Mouse (Mus musculus) liver, adult 2 months (tissue): ENCODE data around the gene Mroh3. TPM values are rescaled to one million over a fixed set of nuclear protein-coding genes. Genes with fewer than 3 reads are reported as not detected.

Experiments used
- DNase-seq: peaks from one replicate; pipeline ENCODE4 v3.0.0-alpha.2; 2011; ENCODE audit warnings: low read depth, low spot score; ENCODE audit errors: extremely low read depth
- H3K27ac ChIP-seq: fragments of 200-500 bp; replicated peaks from 2 replicates; pipeline ENCODE4 v1.5.1; 2012; ENCODE audit warnings: low read depth, mild to moderate bottlenecking, control low read depth, inconsistent platforms, low read length; ENCODE audit not compliant: insufficient read depth
- H3K27me3 ChIP-seq: fragments of 200-500 bp; 2 replicates; pipeline ENCODE4 v1.6.1; 2012; ENCODE audit warnings: mild to moderate bottlenecking, moderate library complexity, low read length, inconsistent platforms; ENCODE audit not compliant: control insufficient read depth, insufficient read depth
- H3K36me3 ChIP-seq: fragments of 200-500 bp; 2 replicates; pipeline ENCODE4 v1.6.1; 2012; ENCODE audit warnings: low read length, inconsistent platforms; ENCODE audit not compliant: control insufficient read depth, insufficient read depth
- H3K4me1 ChIP-seq: fragments of 200-500 bp; 2 replicates; pipeline ENCODE4 v1.6.1; 2011; ENCODE audit warnings: low read length; ENCODE audit not compliant: control insufficient read depth, insufficient read depth
- H3K4me3 ChIP-seq: fragments of 200-500 bp; 2 replicates; pipeline ENCODE4 v1.5.1; 2011; ENCODE audit warnings: low read depth, mild to moderate bottlenecking, control low read depth, low read length, moderate library complexity; ENCODE audit not compliant: insufficient read depth
- H3K79me2 ChIP-seq: fragments of 200-500 bp; 2 replicates; pipeline ENCODE4 v1.6.1; 2012; ENCODE audit warnings: inconsistent platforms, mild to moderate bottlenecking, low read length, moderate library complexity; ENCODE audit not compliant: control insufficient read depth, insufficient read depth
- H3K9ac ChIP-seq: fragments of 200-500 bp; 2 replicates; pipeline ENCODE4 v1.6.1; 2012; ENCODE audit warnings: low read depth, mild to moderate bottlenecking, control low read depth, inconsistent platforms, low read length
- CTCF ChIP-seq: fragments of 200-500 bp; IDR thresholded peaks from 2 replicates; pipeline ENCODE4 v1.5.1; 2011; ENCODE audit warnings: low read depth, low read length, control low read depth
- POLR2A ChIP-seq: fragments of 200-500 bp; IDR thresholded peaks from 2 replicates; pipeline ENCODE4 v1.6.1; 2011; ENCODE audit warnings: low read length, control low read depth; ENCODE audit not compliant: insufficient read depth; ENCODE audit errors: extremely low read depth
- WGBS: fragments of 180-500 bp; shearing (Covaris S2); methylation state at CpG from one replicate; pipeline ENCODE4 v1.1.7; 2018; 5-methylcytosine and 5-hydroxymethylcytosine counted together
- polyA plus RNA-seq: library from polyadenylated mRNA; depleted of rRNA; stranded (reverse); fragments of >200 nt; gene quantifications from 2 replicates; pipeline ENCODE4 v1.2.3, GENCODE M21; 2012; rRNA removed
- total RNA-seq: library from RNA; depleted of rRNA; stranded (reverse); fragments of >200 nt; gene quantifications from 2 replicates; pipeline ENCODE4 v1.2.3, GENCODE M21; 2014; rRNA removed

Mroh3 gene
- total and polyA plus RNA-seq, 2 experiments: not detected

GRCm38 (mm10) chr1:136133570-136134240 is 78.9 kb downstream of the Mroh3 start:
- 70% methylated on average over 13 of the region's 13 CpGs for WGBS
- H3K36me3 ChIP-seq: no peaks in the 10 kb centered on the region
- H3K27ac ChIP-seq: peak overlapping the region; percentile 11; the same call in 1 of the 2 replicates
- H3K4me1 ChIP-seq: peaks cover 13% of the 10 kb centered on the region
- H3K79me2 ChIP-seq: no peaks in the 10 kb centered on the region
- TF ChIP-seq CTCF: no peak
- no peak for TF ChIP-seq POLR2A
- no peak overlapping the region for H3K9ac ChIP-seq
- no peak overlapping the region for H3K4me3 ChIP-seq
- H3K27me3 ChIP-seq: peaks cover 4% of the 10 kb centered on the region
- DNase-seq: no peak

- 69% methylated on average over 10 of the region's 10 CpGs for WGBS
- no peak overlapping the region; the same call in 1 of the 2 replicates for H3K9ac ChIP-seq
Observed at GRCm38 (mm10) chr1:136132386-136133201, 80.0 kb downstream of the Mroh3 start.

More at GRCm38 (mm10) chr1:136132386-136133201, 80.0 kb downstream of the Mroh3 start:
- Histone ChIP-seq H3K79me2 (no peaks in the 10 kb centered on the region), H3K27ac (no peak overlapping the region), H3K27me3 (peaks cover 4% of the 10 kb centered on the region), H3K36me3 (no peaks in the 10 kb centered on the region), H3K4me3 (peak overlapping the region; percentile 76), H3K4me1 (peaks cover 10% of the 10 kb centered on the region; the same call in 1 of the 2 replicates)
- TF ChIP-seq CTCF: no peak
- no peak for TF ChIP-seq POLR2A
- no peak for DNase-seq

Other genes starting within 250 kb of the Mroh3 start
- not detected in 2 replicates for gene Igfn1, start 206.5 kb downstream of the Mroh3 start, total RNA-seq
- gene Igfn1, start 206.5 kb downstream of the Mroh3 start, polyA plus RNA-seq: not detected in 2 replicates
- gene Tmem9, start 204.7 kb downstream of the Mroh3 start, total RNA-seq: 18.2 and 20.1 TPM in 2 replicates
- 32.3 and 39.1 TPM in 2 replicates for gene Tmem9, start 204.7 kb downstream of the Mroh3 start, polyA plus RNA-seq
- not detected in 2 replicates for gene Ascl5, start 162.0 kb downstream of the Mroh3 start, total RNA-seq
- gene Ascl5, start 162.0 kb downstream of the Mroh3 start, polyA plus RNA-seq: not detected in 2 replicates
- 0.13 and 0.65 TPM in 2 replicates for gene Cacna1s, start 160.1 kb downstream of the Mroh3 start, total RNA-seq
- not detected in 2 replicates for gene Cacna1s, start 160.1 kb downstream of the Mroh3 start, polyA plus RNA-seq
- 0.74 and 0.94 TPM in 2 replicates for gene Kif21b, start 81.4 kb downstream of the Mroh3 start, total RNA-seq
- 0.82 and 1.5 TPM in 2 replicates for gene Kif21b, start 81.4 kb downstream of the Mroh3 start, polyA plus RNA-seq
- 0.07 TPM in 1 of 2 replicates, not detected in the other for gene Inava, start 21.4 kb upstream of the Mroh3 start, total RNA-seq
- 0.07 and 0.10 TPM in 2 replicates for gene Inava, start 21.4 kb upstream of the Mroh3 start, polyA plus RNA-seq
- not detected in 2 replicates for gene Gpr25, start 48.0 kb upstream of the Mroh3 start, total RNA-seq
- 0.16 and 0.32 TPM in 2 replicates for gene Gpr25, start 48.0 kb upstream of the Mroh3 start, polyA plus RNA-seq
- 8.9 and 9.1 TPM in 2 replicates for gene Camsap2, start 133.3 kb upstream of the Mroh3 start, total RNA-seq
- 2.1 and 2.3 TPM in 2 replicates for gene Camsap2, start 133.3 kb upstream of the Mroh3 start, polyA plus RNA-seq
- gene Ddx59, start 202.4 kb upstream of the Mroh3 start, total RNA-seq: 4.2 and 6.0 TPM in 2 replicates
- gene Ddx59, start 202.4 kb upstream of the Mroh3 start, polyA plus RNA-seq: 1.7 and 2.2 TPM in 2 replicates